Mouse (Mus musculus): ENCODE data around the gene Hexa.

Gene Hexa

DNA sequence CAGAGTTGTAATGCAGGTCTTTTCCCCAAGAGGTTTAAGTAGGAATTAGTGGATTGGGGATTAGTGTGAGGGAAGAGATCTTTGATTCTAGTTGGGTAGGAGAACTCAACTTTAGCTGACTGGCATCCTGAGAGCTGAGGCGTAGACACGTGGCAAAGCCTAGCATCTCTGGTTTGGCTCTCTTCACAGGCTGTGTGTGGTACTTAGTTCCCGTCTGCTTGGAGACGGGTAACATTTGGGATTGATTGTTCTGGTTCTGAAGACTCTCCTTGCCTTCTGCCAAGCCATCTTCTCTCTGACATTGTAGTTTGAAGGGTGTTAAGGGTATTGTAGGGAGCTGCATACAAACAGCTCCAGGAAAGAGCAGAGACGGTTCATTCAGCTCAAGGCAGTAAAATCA lies 13.3 kb downstream of the Hexa start:
- no peak for DNase-seq (ENCODE audit: extremely low spot score, low spot score)

DNA sequence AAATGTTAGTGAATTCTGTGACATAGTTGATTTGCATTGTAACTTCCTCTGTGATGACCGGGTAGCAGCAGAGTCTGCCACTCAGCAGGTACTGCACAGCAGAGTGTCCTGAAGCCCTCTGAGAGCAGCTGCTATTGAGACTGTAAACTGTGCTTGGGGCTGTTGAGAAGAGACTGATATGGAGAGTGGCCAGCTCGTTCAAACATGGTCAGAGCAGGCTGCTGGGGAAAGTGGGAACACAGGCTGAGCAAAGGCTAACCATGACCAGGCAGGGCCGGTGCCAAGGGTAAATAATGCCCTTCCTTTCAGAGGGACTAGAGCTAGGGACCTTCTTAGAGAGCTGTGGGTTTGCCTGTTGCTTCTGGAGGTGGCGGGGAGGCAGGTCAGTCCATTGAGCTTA lies 14.4 kb downstream of the Hexa start:
- DNase-seq (ENCODE audit: extremely low spot score, low spot score) = no peak

DNA sequence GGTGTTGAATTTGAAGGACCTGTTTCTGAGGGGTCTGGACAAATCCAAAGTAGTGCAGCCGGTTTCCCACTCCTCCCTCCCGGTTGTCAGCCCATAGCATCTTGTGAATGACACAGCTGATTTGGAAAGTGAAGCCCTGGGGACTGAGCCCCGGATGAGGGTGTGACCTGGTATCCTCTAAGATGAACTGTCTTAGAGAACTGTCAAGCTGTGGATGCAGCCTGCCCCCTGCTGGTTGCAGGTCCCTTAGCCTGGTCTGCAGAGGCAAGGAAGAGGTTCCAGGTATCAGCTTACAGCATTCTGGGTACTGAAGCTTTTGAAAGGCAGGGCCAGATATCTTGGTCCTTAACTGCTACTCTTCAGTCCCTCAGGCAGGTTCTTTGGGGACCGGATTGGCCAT lies 26.3 kb downstream of the Hexa start:
- DNase-seq (ENCODE audit: extremely low spot score, low spot score) = peak; percentile 61

DNA sequence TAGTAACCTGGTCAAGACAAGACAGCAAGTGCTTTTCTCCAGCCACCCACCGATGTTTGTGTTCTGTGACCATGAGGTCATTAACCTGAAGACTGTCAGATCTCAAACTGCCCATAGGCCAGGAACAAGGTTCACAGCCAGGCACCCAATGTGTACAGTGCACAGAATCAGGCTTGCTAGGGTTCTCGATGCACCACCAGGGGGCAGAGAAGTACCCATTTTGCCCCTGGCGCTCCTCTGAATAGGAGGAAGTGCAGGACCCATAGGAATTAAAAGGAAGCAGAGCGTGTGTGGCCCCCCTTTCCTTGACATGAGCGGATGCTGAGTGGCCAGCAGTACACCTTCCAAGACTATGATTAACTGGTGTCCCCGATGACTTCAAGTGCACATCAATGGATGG lies 27.8 kb downstream of the Hexa start:
- DNase-seq (ENCODE audit: extremely low spot score, low spot score) = peak; percentile 50

DNA sequence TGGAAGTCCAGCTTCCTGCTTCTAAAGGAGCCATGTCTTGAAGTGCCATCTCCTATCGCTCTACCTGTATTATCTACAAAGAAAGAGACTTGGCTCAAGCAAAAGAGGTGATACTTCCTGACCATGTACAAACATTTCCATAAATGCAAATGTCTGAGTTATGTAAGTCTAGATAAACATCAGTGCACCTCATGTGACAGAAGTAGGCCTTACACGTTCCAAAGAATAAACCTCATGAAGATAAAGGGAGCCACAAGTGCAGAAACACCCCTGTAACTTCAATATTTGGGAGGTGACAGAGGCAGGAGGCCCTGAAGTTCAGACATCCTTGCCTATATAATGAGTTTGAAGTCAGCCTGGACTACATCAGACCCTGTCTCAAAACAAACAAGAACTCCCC lies 32.5 kb downstream of the Hexa start:
- DNase-seq (ENCODE audit: extremely low spot score, low spot score) = no peak

DNA sequence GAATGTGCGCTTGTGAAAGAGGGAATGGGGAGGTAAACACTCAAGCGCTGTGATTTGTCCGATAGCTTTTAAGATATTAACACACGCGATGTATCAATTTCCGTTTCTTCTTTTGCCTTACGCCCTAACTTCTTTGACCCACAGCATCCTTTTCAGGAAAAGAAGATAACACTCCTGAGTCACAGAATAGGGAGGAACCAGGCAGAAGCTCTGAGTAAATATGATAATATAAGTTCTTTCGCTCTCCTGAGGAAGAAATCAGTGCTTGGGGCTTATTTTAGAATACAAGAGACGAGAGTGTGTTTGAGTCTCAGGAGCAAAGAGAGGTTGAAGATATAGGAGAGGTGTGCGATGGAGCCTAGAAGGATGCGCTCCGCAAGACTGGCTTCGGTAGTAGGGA lies 38.1 kb downstream of the Hexa start:
- no peak for DNase-seq (ENCODE audit: extremely low spot score, low spot score)

DNA sequence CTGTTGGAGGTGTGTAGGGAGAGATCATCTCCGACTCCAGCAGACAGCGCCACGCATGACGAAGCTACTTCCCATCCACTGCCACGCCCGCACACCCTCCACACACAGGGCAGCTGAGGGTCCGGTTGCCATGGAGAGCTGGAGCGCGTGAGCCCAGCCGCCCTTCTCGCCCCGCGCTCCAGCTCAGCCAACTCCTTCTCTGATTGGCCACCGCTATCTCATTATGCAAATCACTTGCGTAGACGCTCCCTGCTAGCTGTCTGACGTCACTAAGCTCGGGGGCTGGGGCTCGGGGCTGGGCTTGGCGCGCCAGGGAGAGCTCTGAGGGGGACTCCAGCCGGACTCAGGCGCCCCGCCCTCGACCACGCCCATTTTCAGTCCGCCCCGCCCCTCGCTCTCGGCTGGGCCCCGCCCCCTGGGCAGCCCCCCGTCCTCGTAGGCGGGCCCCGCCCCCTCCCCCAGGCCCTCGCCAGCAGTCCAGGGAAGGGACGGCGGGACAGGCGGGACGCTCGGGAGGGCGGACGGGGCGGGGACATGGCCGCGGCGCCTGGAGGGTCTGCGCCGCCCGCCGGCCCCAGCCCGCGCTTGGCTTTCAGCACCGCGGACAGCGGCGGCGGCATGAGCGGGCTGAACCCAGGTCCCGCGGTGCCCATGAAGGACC lies 38.6 kb downstream of the Hexa start, which contains the start of gene Celf6:
Celf6 (plus strand) TSS at position 74 of the 661 bp plus-strand sequence.
- peak; percentile 100 for DNase-seq (ENCODE audit: extremely low spot score, low spot score)

DNA sequence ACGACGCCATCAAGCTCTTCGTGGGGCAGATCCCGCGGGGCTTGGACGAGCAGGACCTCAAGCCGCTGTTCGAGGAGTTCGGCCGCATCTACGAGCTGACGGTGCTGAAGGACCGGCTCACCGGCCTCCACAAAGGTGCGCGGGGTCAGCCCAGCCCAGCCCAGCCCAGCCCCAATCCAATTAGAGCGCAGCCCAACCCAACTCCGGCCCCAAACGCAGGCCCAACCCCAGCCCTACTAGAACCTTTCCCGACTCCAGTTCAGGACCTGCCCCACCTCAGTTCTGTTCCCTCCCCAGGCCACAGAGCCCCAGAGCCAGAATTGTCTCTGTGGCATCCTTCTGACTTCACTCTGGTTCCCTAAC lies 39.1 kb downstream of the Hexa start:
- no peak for DNase-seq (ENCODE audit: extremely low spot score, low spot score)

DNA sequence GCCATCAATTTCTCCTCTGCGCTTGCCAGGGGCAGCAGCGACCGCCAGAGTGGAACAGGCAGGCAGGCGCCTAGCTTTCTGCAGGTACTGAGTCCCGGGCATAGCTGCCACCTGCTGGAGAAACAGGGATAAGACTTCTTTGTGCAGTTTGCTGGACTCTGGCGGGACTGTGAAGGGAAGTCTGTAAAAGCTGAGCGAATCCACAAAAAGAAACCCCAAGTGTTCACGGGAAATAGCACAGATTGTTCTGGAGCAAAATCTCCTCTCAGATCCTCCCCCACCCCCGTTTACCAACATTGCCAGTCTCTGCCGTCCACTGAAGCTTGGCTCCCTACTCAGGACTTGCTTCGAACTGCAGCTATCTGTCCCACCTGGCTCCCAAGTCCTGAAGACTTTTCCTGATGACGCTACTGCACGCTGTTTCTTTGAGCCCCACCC lies 45.5 kb downstream of the Hexa start:
- peak; percentile 80 for DNase-seq (ENCODE audit: extremely low spot score, low spot score)

DNA sequence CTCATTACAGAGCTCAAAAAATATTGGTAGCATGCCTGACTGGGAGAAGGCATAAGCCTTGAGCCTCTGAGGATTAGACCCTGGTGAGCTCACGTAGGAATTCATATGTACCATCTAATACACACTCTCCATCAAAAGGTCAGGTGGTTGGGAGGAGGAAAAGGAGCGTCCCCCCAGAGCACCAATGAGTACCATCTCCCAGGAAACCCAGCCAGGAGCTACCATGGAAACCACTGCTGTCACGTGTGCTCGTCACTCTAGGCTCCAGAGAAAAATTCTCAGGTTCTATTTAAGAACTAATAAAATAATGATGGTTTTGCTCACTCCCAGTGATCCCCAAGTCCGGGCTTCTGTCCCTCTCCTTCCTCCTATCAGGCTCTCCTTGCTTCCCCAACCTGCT lies 48.9 kb downstream of the Hexa start:
- DNase-seq (ENCODE audit: extremely low spot score, low spot score) = no peak

DNA sequence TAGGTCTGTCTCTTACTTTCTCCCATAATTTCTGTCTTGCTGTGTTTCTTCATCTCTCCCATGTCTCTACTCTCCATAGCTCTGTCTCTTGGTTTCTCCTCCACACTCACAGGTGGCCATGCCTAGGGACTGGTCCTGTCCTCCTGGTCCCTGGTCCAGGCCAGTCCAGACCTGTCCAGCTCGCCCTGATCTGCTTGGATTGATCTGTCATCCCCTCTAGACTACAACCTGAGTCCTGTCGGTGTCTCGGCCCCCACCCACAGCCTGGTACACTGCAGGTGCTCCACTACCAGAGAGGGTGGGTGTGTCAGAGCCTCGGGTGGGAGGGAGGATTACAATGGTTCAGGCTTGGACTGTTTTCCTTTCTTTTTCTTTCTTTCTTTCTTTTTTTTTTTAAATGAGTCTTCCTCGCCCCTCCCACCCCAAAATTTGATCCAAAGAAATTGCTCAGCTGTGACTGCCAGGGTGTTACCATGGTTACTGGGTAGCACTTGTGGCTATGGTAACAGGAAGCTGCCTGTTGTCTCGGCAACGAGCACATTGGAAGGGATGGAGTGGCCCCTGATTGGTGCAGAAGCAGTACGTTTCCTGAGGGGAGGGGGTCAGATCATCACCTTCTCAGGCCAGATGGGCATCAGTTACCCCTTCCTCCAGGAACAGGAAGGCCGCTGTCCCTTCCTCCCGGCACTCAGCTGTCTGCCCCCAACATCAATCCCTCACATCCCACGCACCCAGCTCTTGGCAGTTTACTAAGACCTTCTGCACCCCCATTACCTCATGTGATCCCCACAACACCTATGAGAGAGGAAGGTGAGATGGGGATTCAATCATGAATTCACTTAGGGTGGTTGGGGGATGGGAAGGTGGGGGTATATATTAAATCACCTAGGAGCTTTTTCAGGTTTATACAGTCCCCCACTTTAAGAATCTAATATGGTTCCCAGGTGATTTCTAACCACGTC lies 49.7 kb downstream of the Hexa start:
- DNase-seq (ENCODE audit: extremely low spot score, low spot score) = peak; percentile 33

DNA sequence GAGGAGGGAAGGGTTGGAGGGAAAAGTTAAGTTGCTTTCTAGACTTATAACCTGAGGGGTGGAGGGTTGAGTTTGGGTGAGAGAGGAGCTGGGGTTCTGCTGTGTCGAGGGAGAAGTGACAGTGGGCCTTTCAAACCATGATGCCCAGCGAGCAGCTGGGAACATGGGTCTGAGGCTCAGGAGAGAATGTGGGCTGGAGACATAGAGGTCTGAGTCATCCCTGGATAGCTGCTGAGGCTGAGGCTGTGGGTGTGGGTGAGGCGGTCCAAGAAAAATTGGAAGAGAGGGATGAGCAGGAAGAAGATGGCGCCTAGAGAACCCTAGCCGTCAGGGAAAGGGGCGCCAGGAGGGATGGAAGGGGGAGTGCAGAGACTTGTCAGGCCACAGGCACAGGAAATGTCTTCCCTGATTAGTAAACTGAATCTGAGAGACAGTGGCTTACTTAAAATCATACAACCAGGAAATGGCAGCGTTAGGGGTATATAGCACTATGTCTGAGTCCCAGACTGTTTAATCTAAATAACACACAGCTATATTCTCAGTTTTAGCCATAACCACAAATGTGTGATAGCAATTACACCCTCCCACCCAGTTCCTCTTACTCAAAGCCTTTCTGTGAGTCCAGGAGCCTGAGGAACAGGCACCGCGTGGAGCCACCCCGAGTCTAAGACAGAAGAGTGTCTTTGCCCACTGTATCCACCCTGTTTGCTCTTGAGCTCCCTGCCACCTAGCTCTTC lies 50.5 kb downstream of the Hexa start:
- no peak for DNase-seq (ENCODE audit: extremely low spot score, low spot score)

DNA sequence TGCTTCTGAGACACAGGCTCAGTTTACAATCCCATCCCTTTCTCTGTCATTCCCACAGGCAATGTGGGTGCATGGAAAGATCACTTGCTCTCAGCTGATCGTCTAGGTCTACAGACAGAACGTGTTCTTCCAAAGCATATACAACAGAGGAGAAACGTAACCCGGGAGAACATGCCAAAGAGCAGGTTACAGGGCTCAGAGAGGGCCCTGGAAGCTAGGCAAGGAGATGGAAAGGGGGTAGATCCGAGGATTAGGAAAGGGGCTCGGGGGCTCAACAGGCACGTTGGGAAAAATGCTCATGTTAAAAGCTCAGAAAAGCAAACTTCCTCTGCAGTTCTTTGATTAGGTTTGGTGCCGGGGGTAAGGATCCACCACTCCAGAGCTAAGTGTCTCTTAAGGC lies 62.3 kb downstream of the Hexa start:
- DNase-seq (ENCODE audit: extremely low spot score, low spot score) = no peak

DNA sequence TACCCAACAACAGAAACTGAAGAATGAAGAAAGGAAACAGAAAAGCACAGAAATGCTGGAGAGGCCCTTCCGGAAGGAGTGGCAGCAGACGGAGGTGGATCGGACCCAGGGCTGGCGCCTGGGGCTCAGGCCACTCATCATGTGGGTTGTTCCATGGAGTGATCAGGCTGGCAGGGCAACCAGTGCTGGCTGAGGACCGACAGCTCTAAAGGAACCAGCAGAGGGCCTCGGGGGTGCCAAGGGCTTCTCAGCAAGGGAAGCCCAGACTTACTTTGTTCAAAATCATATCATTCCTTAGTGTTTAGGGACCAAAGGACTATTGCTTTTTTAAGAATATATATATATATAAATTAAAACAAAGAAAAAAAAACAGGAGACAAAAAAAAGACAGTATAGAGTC lies 66.6 kb downstream of the Hexa start:
- no peak for DNase-seq (ENCODE audit: extremely low spot score, low spot score)

DNA sequence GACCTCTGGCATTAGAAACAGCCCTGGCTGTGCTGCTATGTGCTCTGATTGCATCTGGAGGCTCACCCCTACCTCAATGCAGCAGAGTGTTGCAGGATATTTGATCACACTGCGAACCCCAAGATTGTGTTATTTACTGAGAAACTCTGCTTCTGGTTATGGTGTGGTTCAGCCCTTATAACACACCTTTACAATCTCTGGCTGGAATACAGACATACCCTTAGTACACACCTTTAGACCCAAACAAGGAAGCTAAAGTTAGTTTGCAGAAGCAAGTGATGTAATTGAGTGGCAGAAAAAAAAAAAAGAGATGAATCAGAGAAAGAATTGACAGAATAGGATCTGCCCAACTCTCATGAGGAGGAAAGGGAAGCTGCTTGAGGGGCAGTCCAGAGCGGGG lies 71.6 kb downstream of the Hexa start:
- no peak for DNase-seq (ENCODE audit: extremely low spot score, low spot score)
